Mouse (Mus musculus): ENCODE results near the gene Heatr6.
A peak's percentile ranks its signal among the peaks of the same experiment; 100 is the strongest.

The Heatr6 gene

GRCm38 (mm10) chr11:83754227-83754626 lies 731 bp downstream of the Heatr6 start:
- DNase-seq = no peak

- no peak for DNase-seq
Measured at GRCm38 (mm10) chr11:83767306-83767705, 13.8 kb downstream of the Heatr6 start.

GRCm38 (mm10) chr11:83768976-83769375 lies 15.5 kb downstream of the Heatr6 start:
- DNase-seq = no peak

DNA sequence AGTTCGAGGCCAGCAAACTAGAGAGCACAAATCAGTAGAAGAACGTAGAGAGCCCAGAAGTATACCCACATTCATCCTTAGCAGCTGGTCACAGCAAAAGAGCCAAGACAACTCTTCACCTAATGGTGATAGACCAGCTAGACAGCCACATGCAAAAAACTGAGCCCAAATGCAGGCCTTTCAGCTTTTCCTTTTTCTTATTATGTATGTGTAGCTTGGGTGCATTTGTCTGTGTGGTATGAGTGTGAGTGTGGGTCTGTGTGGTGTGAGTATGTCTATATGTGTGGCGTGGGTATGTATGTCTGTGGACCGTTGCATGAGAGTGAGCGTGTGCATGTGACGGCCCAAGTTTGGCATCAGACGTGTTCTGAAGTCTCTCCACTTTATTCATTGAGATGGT lies 17.5 kb downstream of the Heatr6 start:
- DNase-seq = no peak

DNA sequence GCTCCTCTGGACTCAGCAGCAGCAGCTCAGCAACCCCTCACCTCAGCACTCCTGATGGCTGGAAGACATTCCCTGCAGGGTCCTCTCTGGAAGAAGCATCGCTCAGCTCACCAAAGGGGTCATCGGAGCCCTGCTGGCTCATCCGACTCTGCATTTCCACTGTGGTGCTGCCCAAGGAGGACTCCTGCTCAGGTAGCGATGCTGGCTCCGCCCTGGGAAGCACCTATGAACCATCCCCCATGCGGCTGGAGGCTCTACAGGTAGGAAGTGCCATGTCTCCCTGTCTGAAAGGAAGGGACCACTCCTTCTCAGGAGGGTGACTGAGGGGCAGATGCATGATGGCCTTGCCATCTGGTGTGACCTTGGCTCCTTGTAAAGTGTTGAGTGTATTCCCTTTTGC lies 18.8 kb downstream of the Heatr6 start:
- DNase-seq = no peak

- no peak for DNase-seq
Measured at GRCm38 (mm10) chr11:83773691-83774090, 20.2 kb downstream of the Heatr6 start.

DNA sequence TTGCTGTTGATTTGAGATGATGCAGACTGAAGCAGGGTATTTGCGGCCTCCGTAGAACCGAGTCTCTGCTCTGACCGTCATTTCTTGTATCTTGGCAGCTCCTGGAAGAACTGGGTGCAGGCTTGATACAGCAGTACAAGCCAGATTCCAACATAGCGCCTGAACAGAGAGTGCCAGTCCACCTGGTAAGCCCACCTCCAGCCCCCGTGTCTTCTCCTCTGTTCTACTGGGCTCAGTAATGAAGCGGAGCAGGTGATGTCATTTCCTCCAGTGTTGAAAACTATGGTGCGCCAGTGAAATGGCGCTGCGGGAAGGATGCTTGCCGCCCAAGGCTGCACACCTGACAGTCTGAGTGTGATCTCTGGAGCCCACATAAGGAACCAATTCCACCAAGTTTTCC lies 20.8 kb downstream of the Heatr6 start:
- DNase-seq = no peak

DNA sequence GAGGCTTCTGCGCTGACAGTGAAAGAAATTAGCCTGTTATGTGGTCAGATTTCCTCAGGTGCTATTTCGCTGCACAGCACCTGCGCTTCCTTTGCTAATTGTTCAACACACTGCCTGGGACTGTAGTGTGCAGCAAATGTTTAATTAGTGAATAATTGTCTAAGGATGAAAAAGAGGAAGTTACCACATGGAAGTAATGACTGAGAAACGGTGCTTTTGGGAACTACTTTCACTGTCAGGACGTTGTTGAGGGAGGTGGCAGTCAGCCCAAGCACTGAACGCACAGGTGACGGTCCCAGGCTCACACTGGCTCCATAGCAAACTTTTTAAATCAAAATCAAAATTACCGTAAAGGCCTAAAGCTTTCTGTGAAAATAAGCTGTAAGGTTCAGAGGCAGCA lies 23.3 kb downstream of the Heatr6 start:
- no peak for DNase-seq

DNA sequence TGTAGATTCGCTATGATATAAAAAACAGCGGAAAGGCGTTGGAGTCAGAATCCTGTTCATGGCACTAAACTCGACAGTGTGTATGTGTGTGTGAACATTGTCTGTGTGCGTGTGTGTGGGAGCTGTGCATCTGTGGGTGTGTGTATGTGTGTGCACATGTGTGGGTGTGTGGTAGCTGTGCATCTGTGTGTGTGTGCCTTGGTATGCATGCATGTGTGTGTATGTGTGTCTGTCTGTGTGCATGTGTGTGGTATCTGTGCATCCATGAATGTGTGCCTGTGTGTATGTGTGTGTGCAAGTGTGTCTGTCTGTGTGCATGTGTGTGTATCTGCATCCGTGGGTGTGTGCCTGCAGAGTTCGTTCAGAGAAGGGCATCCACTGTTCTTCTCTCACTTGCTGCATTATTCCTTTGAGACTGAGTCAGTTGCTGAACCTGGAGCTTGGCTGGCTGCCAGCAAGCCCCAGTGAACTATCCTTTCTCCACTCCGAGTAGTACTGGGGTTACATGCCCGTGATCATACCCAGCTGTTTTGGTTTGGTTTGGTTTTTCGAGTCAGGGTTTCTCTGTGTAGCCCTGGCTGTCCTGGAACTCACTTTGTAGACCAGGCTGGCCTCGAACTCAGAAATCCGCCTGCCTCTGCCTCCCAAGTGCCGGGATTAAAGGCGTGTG lies 30.6 kb downstream of the Heatr6 start:
- DNase-seq = no peak

- no peak for DNase-seq
Measured at GRCm38 (mm10) chr11:83784661-83785060, 31.2 kb downstream of the Heatr6 start.

DNA sequence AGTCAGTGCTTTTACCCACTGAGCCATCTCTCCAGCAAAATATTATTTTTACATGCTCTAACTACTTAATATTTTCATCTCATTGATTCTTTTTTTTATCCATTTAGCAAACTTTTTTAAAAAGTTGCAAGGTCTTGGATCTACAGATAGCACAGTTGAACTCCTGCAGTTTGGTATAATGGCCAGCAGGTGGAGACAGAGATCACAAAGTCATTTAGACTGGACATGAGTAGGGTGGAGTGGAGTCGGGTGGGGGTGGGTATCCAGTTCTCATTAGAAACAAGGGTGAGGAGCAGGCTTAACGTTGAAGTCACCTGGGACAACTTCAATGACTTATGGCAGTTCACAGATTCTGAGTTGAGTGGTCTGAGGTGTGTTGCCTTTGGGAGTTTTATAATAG lies 31.9 kb downstream of the Heatr6 start:
- peak; percentile 82 for DNase-seq

DNA sequence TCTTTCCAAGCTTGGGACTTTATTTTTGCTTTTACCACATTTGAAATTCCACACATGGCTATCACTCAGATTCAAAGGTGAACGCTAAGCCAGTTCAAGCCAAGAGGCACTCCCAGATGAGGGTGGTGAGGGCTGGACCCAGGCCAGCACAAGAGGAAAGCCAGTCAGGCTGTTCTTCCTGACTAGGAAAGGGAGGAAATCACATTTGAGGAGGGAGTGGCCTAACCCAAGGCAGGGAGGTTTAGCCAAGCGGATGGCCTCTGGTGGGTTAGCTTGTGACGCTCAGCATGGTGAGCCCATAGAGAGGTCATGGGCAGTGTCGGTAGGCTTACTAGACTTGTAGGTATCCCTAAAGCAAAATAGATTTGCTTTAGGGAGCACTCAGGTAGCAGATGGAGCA lies 33.3 kb downstream of the Heatr6 start:
- no peak for DNase-seq

DNA sequence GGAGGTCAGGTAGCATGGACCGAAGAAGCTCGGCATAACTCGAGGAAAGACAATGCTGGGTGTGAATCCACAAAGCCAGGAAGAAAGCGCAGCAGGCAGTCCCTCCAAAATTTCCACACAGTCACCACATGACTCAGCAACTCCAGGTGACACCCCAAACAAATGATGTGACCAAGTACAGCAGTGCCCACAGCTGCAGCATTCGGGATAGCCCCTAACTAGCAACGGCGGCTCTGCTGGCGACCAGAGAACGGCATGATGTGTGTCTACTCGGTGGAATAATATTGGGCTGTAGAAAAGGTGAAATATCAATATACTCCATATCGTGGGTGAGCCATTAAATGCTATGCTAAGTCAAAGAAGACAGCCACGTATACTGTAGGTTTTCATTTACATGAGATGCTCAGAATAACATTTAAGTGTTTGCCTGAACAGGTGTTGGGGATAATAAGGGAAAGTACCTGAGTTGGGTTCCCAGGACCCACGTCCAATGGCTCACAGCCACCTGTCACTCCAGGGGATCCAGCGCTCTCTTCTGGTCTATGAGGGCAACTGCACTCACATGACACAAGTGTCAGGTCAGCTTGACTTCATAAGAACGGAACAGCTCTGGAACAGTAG lies 34.0 kb downstream of the Heatr6 start:
- no peak for DNase-seq

GRCm38 (mm10) chr11:83788331-83788730 lies 34.8 kb downstream of the Heatr6 start:
- no peak for DNase-seq

- peak; percentile 27 for DNase-seq
Measured at GRCm38 (mm10) chr11:83789259-83789658, 35.8 kb downstream of the Heatr6 start.

GRCm38 (mm10) chr11:83791133-83791532 lies 37.6 kb downstream of the Heatr6 start:
- DNase-seq = no peak

DNA sequence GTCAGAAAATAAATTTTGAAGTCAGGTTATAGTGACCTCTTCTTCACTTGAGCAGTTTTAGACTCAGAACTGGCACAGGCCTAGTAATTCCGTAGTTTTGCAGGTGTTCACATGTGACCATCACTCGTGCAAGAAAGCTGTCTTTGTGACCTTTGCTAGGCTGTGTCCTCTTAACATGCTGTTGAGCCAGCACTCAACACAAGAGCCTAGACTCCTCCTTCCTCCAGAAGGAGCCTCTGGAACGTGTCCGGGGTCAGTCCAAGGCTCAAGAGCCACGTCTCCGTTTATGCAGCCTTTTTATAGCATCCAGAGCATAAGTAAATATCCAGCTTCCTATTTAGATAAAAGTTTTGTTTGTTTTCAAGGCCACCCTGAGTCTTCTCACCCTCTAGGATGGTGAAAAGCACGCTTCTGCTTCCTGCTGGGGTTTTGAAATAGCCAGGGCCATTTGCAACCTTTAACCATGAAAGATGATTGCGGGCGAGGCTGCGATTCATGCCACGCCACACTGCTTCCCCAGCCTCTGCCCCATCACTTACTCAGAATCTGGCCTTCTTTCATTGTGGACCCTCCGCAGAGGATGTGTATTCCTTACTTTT lies 38.9 kb downstream of the Heatr6 start:
- DNase-seq = no peak

DNA sequence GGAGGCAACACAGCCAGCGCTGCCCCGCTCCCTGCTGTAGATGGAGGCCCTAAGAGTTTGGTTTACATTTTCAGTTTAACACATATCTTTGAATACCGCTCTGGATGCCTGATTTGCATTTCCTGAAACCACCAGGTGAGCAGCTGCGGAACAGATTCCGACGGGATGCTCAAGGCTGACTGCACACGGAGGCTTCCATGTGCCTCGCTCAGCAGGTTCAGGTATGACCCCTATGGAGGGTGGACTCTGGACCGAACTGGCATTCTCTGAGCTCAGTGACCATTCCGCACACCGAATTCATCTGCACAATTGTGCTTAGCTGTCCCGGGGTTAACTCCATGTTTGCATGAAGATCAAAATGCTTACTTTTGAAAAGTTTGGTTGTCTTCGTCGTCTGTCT lies 39.8 kb downstream of the Heatr6 start:
- no peak for DNase-seq

- no peak for DNase-seq
Measured at GRCm38 (mm10) chr11:83796112-83796511, 42.6 kb downstream of the Heatr6 start.

GRCm38 (mm10) chr11:83796980-83797608 lies 43.6 kb downstream of the Heatr6 start:
- no peak for DNase-seq

DNA sequence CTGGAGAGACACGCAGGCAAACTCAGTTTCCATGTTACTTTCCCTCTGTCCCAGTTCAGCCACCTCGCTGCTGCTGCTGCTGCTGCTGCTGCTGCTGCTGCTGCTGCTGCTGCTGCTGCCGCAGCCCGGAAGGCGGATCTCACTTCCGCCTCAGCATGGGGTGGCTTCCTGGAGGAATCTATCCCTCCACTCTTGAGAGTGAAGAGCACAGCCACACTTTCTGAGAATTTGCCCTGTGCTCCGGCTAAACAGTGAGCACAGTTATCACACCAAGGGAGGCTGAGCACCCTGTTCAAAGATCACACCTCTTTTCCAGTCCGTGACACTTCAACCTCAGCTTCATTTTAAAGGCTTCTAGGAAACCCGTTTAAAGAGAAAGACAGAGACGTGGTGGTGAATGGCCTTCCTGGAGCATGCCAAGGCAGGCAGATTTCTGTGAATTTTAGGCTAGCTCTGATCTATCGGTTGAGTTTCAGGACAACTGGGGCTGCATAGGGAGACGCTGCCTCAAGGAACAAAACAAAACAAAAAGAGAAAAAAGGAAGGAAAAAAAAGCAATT lies 46.5 kb downstream of the Heatr6 start:
- no peak for DNase-seq

DNA sequence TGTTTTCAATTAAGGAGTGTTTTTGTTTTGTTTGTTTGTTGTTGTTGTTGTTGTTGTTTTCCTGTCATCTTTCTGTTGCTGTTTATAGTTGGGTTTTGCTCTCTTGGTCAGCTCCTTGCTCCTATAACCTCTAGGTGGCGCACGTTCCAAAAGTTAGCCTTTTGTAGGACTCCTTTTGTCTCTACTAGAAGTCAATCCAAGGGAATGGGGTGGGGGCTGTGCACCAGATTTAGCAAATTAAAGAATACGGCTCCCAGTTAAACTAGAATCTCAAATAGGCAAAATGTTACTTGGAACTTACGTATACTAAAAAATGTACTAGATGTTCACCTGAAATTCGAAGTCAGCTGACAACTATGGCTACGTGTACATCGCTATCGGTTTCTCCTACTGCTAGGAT lies 48.7 kb downstream of the Heatr6 start:
- DNase-seq = peak; percentile 62

- DNase-seq = no peak
Measured at GRCm38 (mm10) chr11:83802581-83802980, 49.1 kb downstream of the Heatr6 start.

DNA sequence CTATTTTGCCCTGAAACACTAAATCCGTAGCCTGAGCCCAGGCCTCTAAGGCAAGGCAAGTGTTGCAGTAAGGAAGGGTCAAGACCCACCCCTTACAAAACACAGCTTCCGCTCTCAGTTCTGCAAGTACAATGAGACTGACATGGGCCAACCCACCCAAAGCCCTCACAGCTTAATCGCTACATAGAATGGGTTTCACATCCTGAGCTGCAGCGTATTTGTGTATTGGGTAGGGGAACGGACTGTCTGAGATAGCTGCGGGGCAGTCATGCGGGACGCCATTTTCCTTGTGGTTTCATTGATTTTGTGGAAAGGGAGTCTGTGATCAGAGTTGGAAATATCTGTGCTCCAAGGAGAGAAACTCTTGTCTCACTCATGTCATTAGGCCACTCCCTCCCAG lies 56.9 kb downstream of the Heatr6 start:
- no peak for DNase-seq
